Mouse (Mus musculus): Measurements from ENCODE around the gene Zfp329. TPM values are rescaled to one million over a fixed set of nuclear protein-coding genes. Genes with fewer than 3 reads are reported as not detected.
A peak's percentile ranks its signal among the peaks of the same experiment; 100 is the strongest.
"Not testable (repeated sequence)": the region's sequence is repeated elsewhere in the genome, so short reads cannot be mapped to it uniquely, and the experiment has no call there.

Gene Zfp329
- 10 to 100 TPM in 1 of 2 experiments, 1 to 10 TPM in 1; 9.5 to 11.6 TPM for total RNA-seq (2021)
- long read RNA-seq, experiment 1, full-length matches to known transcripts: 5 of 9 reads
- long read RNA-seq, experiment 1, partial matches to known transcripts: 0 of 9 reads
- long read RNA-seq, experiment 1, other reads (novel, unspliced or antisense): 4 of 9 reads
- long read RNA-seq, experiment 2, full-length matches to known transcripts: 3 of 5 reads
- long read RNA-seq, experiment 2, partial matches to known transcripts: 0 of 5 reads
- long read RNA-seq, experiment 2, other reads (novel, unspliced or antisense): 2 of 5 reads

GRCm38 (mm10) chr7:12818521-12819295 lies at the start of gene Zfp329:
Gene Zfp329, minus strand, starts transcription at chr7:12818858.
- peak; percentile 85 to 92 for DNase-seq (ENCODE audit: low spot score in 2 of 2)

- no peak for DNase-seq (ENCODE audit: low spot score in 2 of 2)
Observed at GRCm38 (mm10) chr7:12835779-12836178, 17.1 kb upstream of the Zfp329 start.

- peak in 1 of 2 experiments; percentile 34 for DNase-seq (ENCODE audit: low spot score in 2 of 2)
Observed at GRCm38 (mm10) chr7:12835193-12835671, 16.6 kb upstream of the Zfp329 start.

- DNase-seq (ENCODE audit: low spot score in 2 of 2): peak; percentile 75 to 92
Observed at GRCm38 (mm10) chr7:12834162-12835120, 15.8 kb upstream of the Zfp329 start, which contains the start of gene Zfp110. Gene Zfp110, plus strand, starts transcription at chr7:12834761.

GRCm38 (mm10) chr7:12815566-12815965 lies 3.1 kb downstream of the Zfp329 start:
- DNase-seq (ENCODE audit: low spot score in 2 of 2): no peak

- no peak for DNase-seq (ENCODE audit: low spot score in 2 of 2)
Observed at GRCm38 (mm10) chr7:12803727-12804071, 15.0 kb downstream of the Zfp329 start.

GRCm38 (mm10) chr7:12802866-12803726 lies 15.6 kb downstream of the Zfp329 start, which contains the start of gene Zscan18:
Gene Zscan18, minus strand, starts transcription at chr7:12803635.
- DNase-seq (ENCODE audit: low spot score in 2 of 2): peak; percentile 27 to 53

- no peak for DNase-seq (ENCODE audit: low spot score in 2 of 2)
Observed at GRCm38 (mm10) chr7:12799554-12799953, 19.1 kb downstream of the Zfp329 start.

- DNase-seq (ENCODE audit: low spot score in 2 of 2): no peak
Observed at GRCm38 (mm10) chr7:12797971-12798370, 20.7 kb downstream of the Zfp329 start.

- DNase-seq (ENCODE audit: low spot score in 2 of 2): not testable (repeated sequence)
Observed at GRCm38 (mm10) chr7:12792624-12793023, 26.0 kb downstream of the Zfp329 start.

GRCm38 (mm10) chr7:12788025-12788424 lies 30.6 kb downstream of the Zfp329 start:
- DNase-seq (ENCODE audit: low spot score in 2 of 2): no peak

- DNase-seq (ENCODE audit: low spot score in 2 of 2): no peak
Observed at GRCm38 (mm10) chr7:12787333-12787732, 31.3 kb downstream of the Zfp329 start.

GRCm38 (mm10) chr7:12780151-12780830 lies 38.4 kb downstream of the Zfp329 start:
- DNase-seq (ENCODE audit: low spot score in 2 of 2): peak; percentile 60 to 77

GRCm38 (mm10) chr7:12779782-12780150 lies 38.9 kb downstream of the Zfp329 start:
- no peak for DNase-seq (ENCODE audit: low spot score in 2 of 2)

- DNase-seq (ENCODE audit: low spot score in 2 of 2): no peak
Observed at GRCm38 (mm10) chr7:12779141-12779540, 39.5 kb downstream of the Zfp329 start.

- DNase-seq (ENCODE audit: low spot score in 2 of 2): no peak
Observed at GRCm38 (mm10) chr7:12774606-12775005, 44.1 kb downstream of the Zfp329 start.

GRCm38 (mm10) chr7:12774111-12774510 lies 44.5 kb downstream of the Zfp329 start:
- DNase-seq (ENCODE audit: low spot score in 2 of 2): no peak
